ENCODE assay signal across 12 mouse cellular contexts in the genomic region with DNA sequence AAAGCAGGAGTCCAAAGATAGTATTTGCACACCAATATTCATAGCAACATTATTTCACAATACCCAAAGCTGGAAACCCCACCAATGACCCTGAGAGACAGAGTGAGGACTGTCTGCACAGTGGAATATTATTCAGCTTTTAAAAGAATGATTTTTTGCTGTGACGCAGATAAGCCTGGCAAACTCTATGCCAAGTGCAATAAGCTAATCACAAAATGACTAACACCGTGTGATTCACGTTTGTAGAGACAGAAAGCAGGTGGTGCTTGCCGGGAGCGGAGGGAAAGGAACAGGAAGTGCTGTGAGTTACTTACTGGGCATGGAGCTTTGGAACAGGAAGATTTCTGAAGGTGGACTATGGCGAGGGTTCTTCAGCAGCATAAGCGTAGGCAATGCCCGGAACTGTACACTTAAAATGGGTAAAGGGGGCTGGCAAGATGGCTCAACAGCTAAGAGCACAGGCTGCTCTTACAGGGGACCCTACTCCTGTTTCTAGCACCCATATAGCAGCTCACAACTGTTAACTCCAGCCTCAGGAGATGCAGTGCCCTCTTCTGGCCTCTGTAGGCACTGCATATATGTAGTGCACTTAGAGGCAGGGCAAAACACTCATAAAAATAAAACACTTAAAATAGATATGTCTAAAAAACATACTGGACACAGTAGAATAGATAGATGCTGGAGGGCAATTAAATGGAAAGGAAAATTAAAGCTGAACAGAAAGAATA. TPM values are rescaled to one million over a fixed set of nuclear protein-coding genes. Genes with fewer than 3 reads are reported as not detected.
DNase-seq lines count a peak whose midpoint lies in the region; ATAC-seq and TF ChIP-seq lines count a peak whose summit lies in the region.
"Had no signal": no experiment of that assay in that cellular context is flagged by ENCODE, and none has a peak within 500 bp of the region (broad histone marks: within the 10 kb centered on the region; RNA-seq: fewer than 3 reads in every experiment).

No protein-coding gene starts in this region.

- H3K27me3 ChIP-seq in lung, postnatal 0 days (replicated peaks; ENCODE audit: insufficient read depth, low read length) = no peaks in the 10 kb centered on the region
- H3K27me3 ChIP-seq in splenic B cell, adult 2 months (ENCODE audit: control insufficient read depth, insufficient read depth, low read length, poor library complexity, severe bottlenecking) = no peaks in the 10 kb centered on the region
- H3K27me3 ChIP-seq in forebrain, embryonic 10.5 days (ENCODE audit: poor library complexity, severe bottlenecking) = peaks cover 4% of the 10 kb centered on the region; the same call in 1 of the 2 replicates

- no peak overlapping the region for H3K4me3 ChIP-seq in gastrocnemius, adult 2 months
- H3K4me3 ChIP-seq in lung, postnatal 0 days (ENCODE audit: low read depth, low read length) = no peak overlapping the region
- H3K4me3 ChIP-seq in forebrain, embryonic 10.5 days = no peak overlapping the region
- H3K4me3 ChIP-seq: forebrain, embryonic 12.5 days; megakaryocyte, embryonic 14.5 days had no signal

- no peaks in the 10 kb centered on the region for H3K4me1 ChIP-seq in lung, postnatal 0 days (ENCODE audit: insufficient read depth, low read depth, low read length)
- H3K4me1 ChIP-seq in forebrain, embryonic 10.5 days = peaks cover 39% of the 10 kb centered on the region

- no peaks in the 10 kb centered on the region for H3K36me3 ChIP-seq in lung, postnatal 0 days (ENCODE audit: insufficient read depth, low read length)
- no peaks in the 10 kb centered on the region for H3K36me3 ChIP-seq in splenic B cell, adult 2 months (ENCODE audit: control insufficient read depth, insufficient read depth, low read length, poor library complexity, severe bottlenecking)
- H3K36me3 ChIP-seq in forebrain, embryonic 10.5 days (replicated peaks) = 0 out of 2 replicates have a peak, but pooled peaks cover 2% of the 10 kb centered on the region
- H3K36me3 ChIP-seq: forebrain, embryonic 12.5 days had no signal

- H3K27ac ChIP-seq in gastrocnemius, adult 2 months = no peak overlapping the region
- no peak overlapping the region for H3K27ac ChIP-seq in lung, postnatal 0 days (ENCODE audit: low read length)
- no peak overlapping the region for H3K27ac ChIP-seq in forebrain, embryonic 10.5 days
- H3K27ac ChIP-seq: forebrain, embryonic 12.5 days had no signal

- TF ChIP-seq EP300 in lung, postnatal 0 days (IDR thresholded peaks at IDR 0.05) = no peak

- WGBS in lung, postnatal 0 days = 91% methylated on average over 8 of the region's 8 CpGs
- 94% methylated on average over 8 of the region's 8 CpGs for WGBS in forebrain, embryonic 10.5 days

- no peak overlapping the region for H3K9ac ChIP-seq in lung, postnatal 0 days (replicated peaks; ENCODE audit: low read depth)
- H3K9ac ChIP-seq: forebrain, embryonic 12.5 days had no signal

- peak; percentile 54 for TF ChIP-seq CTCF in gastrocnemius, adult 2 months (IDR thresholded peaks at IDR 0.05)
- TF ChIP-seq CTCF in lung, postnatal 0 days (IDR thresholded peaks at IDR 0.05) = peak; percentile 53

- no peak overlapping the region for H3K4me2 ChIP-seq in lung, postnatal 0 days (replicated peaks; ENCODE audit: low read depth, low read length)
- H3K4me2 ChIP-seq: forebrain, embryonic 12.5 days had no signal

- H3K9me3 ChIP-seq in lung, postnatal 0 days (ENCODE audit: low read length) = no peaks in the 10 kb centered on the region
- peaks cover 4% of the 10 kb centered on the region; the same call in 1 of the 2 replicates for H3K9me3 ChIP-seq in forebrain, embryonic 10.5 days

- intact Hi-C loops in gastrocnemius, adult 2 months (cut with DNase I) = no loop called here
- intact Hi-C loops in gastrocnemius, postnatal 14 days (cut with DNase I; ENCODE audit: low total_unique reads) = no loop called here

- no peak for ATAC-seq in lung, postnatal 0 days
- ATAC-seq: inflammation-experienced regulatory T-cells, adult 6 months had no signal

- DNase-seq in gastrocnemius, adult 2 months = no peak
- no peak for DNase-seq in gastrocnemius, postnatal 14 days
- DNase-seq in lung, postnatal 0 days (ENCODE audit: low spot score) = no peak
- no peak for DNase-seq in lung, adult 18-20 months
- DNase-seq in R1 (ENCODE audit: low read depth, low spot score) = peak; percentile 54
- peak; percentile 55 for DNase-seq in splenic B cell, adult 2 months (ENCODE audit: low read depth, low spot score)
- no peak for DNase-seq in urinary bladder, postnatal 36 days (ENCODE audit: low spot score in 2 of 2)
- no peak for DNase-seq in forebrain, embryonic 10.5 days (ENCODE audit: extremely low spot score, low spot score)
- DNase-seq: cerebellum, adult 8-10 months had no signal

RNA-seq across cellular contexts. Expression of a gene that starts 3.7 kb away (rescaled TPM):
- total RNA-seq in gastrocnemius, adult 2 months (2021) = 10 to 100 TPM; 61.7 to 75.3 TPM
- total RNA-seq in gastrocnemius, postnatal 14 days (2021) = 10 to 100 TPM; 39.3 to 40.2 TPM
- polyA plus RNA-seq in lung, postnatal 0 days (2015; fragmentation: Nextera tagmentation; extraction: Ambion mirVana) = 11.8 and 12.3 TPM in 2 replicates
- polyA plus RNA-seq in forebrain, embryonic 10.5 days (2016; fragmentation: Nextera tagmentation; extraction: Ambion mirVana) = 22.1 and 25.5 TPM in 2 replicates

Comparison
In these comparisons a context has a peak if more than half of its experiments do, and no peak if none do; other contexts are left out.
1. DNase-seq: peak in R1 (single experiment) and splenic B cell, adult 2 months (single experiment); none in gastrocnemius, adult 2 months (single experiment), gastrocnemius, postnatal 14 days (single experiment), lung, postnatal 0 days (single experiment), lung, adult 18-20 months (0 of 2), urinary bladder, postnatal 36 days (0 of 2) and forebrain, embryonic 10.5 days (single experiment).